10 mouse cellular contexts compared by ENCODE assay signal in the genomic region with DNA sequence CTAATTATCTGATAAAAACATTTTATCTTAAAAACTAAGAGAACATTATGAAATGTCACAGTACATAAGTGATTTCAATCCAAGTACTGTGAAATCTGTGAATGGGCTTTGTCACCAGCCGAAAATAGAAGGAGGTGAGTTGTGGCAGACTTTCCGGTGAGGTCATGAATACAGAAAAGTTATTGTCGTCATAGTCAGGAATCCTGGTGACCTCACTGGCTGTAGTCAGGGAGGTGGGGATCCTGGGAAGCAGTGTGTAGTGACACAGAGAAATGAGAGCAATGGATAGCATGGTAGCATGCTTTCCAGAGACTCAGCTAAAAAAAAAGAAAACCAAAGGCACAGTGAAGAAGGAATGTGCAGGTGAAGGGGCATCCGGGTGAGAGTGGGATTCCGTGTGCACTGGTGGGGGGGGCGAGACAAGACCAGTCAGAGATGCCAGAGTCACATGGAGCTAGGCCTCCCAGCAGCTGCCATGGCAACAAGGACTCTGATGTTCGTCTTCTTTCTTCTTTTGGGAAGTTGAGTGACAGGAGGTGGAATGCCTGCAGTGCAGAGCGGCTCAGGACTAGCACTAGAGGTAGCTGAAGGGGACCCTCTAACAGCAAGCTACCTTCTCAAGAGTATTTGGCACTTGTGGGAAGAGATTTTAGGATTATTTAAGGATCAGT. TPM values are rescaled to one million over a fixed set of nuclear protein-coding genes. Genes with fewer than 3 reads are reported as not detected.
DNase-seq lines count a peak whose midpoint lies in the region; ATAC-seq and TF ChIP-seq lines count a peak whose summit lies in the region.
"Had no signal": no experiment of that assay in that cellular context is flagged by ENCODE, and none has a peak within 500 bp of the region (broad histone marks: within the 10 kb centered on the region; RNA-seq: fewer than 3 reads in every experiment).

No protein-coding gene starts in this region.

- H3K4me2 ChIP-seq in forebrain, embryonic 14.5 days (ENCODE audit: low read length) = no peak overlapping the region
- H3K4me2 ChIP-seq: limb, embryonic 12.5 days had no signal

- DNase-seq in gastrocnemius, adult 2 months = no peak
- no peak for DNase-seq in gastrocnemius, adult 8-10 months (ENCODE audit: low spot score in 2 of 2)
- DNase-seq in MN1 (ENCODE audit: low spot score) = peak; percentile 21
- peak; percentile 66 for DNase-seq in forebrain, embryonic 14.5 days (ENCODE audit: low spot score)
- peak; percentile 18 for DNase-seq in mesoderm, embryonic 11.5 days (ENCODE audit: low read depth, low spot score)
- no peak for DNase-seq in yolk sac, embryonic 10.5 days (ENCODE audit: low spot score)
- no peak for DNase-seq in right cerebral cortex, postnatal 4 days
- DNase-seq in layer of hippocampus, adult 18-20 months (ENCODE audit: low spot score in 2 of 2) = no peak
- DNase-seq: lung, postnatal 14 days had no signal

- H3K9ac ChIP-seq in forebrain, embryonic 14.5 days (ENCODE audit: low read length) = no peak overlapping the region
- H3K9ac ChIP-seq: limb, embryonic 12.5 days had no signal

- H3K4me1 ChIP-seq in forebrain, embryonic 14.5 days (ENCODE audit: control insufficient read depth, insufficient read depth, low read length) = peaks cover 5% of the 10 kb centered on the region
- H3K4me1 ChIP-seq: limb, embryonic 12.5 days had no signal

- intact Hi-C loops in gastrocnemius, adult 2 months (cut with DNase I) = loop anchor here (5.0 kb wide), 1 partner anchor 129 kb away; no protein-coding TSS in a partner anchor

- no peaks in the 10 kb centered on the region for H3K9me3 ChIP-seq in forebrain, embryonic 14.5 days (replicated peaks; ENCODE audit: control insufficient read depth, low read length)
- H3K9me3 ChIP-seq: limb, embryonic 12.5 days had no signal

- H3K27ac ChIP-seq in gastrocnemius, adult 2 months = peak overlapping the region; percentile 16; the same call in 1 of the 2 replicates
- H3K27ac ChIP-seq in forebrain, embryonic 14.5 days (ENCODE audit: low read depth, low read length) = no peak overlapping the region
- H3K27ac ChIP-seq: limb, embryonic 12.5 days had no signal

- H3K27me3 ChIP-seq in forebrain, embryonic 14.5 days (replicated peaks; ENCODE audit: control insufficient read depth, insufficient read depth, low read length) = no peaks in the 10 kb centered on the region
- H3K27me3 ChIP-seq: limb, embryonic 12.5 days had no signal

- H3K4me3 ChIP-seq in gastrocnemius, adult 2 months = no peak overlapping the region
- H3K4me3 ChIP-seq in forebrain, embryonic 14.5 days (ENCODE audit: low read depth, low read length) = no peak overlapping the region
- H3K4me3 ChIP-seq: limb, embryonic 12.5 days had no signal

- peak; percentile 63; the same call in 1 of the 2 replicates for ATAC-seq in forebrain, embryonic 14.5 days

- no peaks in the 10 kb centered on the region for H3K36me3 ChIP-seq in forebrain, embryonic 14.5 days (ENCODE audit: control insufficient read depth, insufficient read depth, low read length)
- H3K36me3 ChIP-seq: limb, embryonic 12.5 days had no signal

- no peak for TF ChIP-seq CTCF in gastrocnemius, adult 2 months (IDR thresholded peaks at IDR 0.05)

- WGBS in forebrain, embryonic 14.5 days = 22% methylated on average over 8 of the region's 8 CpGs

RNA-seq across cellular contexts. Expression of gene Relt, which starts 47.2 kb away (rescaled TPM):
- total RNA-seq in gastrocnemius, adult 2 months (2021) = 10 to 100 TPM in 1 of 2 experiments, 1 to 10 TPM in 1; 9.5 to 19.8 TPM
- 10 to 100 TPM; 10.5 to 22.2 (median 13.8) TPM for total RNA-seq in gastrocnemius, adult 8-10 months (2022)
- 2.6 TPM in 2 replicates for polyA plus RNA-seq in forebrain, embryonic 14.5 days (2014; fragmentation: Nextera tagmentation; extraction: Ambion mirVana)
- total RNA-seq in layer of hippocampus, adult 18-20 months (2021) = 10 to 100 TPM; 11.5 to 13.7 TPM

Comparison
In these comparisons a context has a peak if more than half of its experiments do, and no peak if none do; other contexts are left out.
1. DNase-seq: peak in MN1 (single experiment), forebrain, embryonic 14.5 days (single experiment) and mesoderm, embryonic 11.5 days (single experiment); none in gastrocnemius, adult 2 months (single experiment), gastrocnemius, adult 8-10 months (0 of 2), yolk sac, embryonic 10.5 days (single experiment), right cerebral cortex, postnatal 4 days (single experiment) and layer of hippocampus, adult 18-20 months (0 of 2).